Mouse (Mus musculus) E14TG2a.4 (cell line): Measurements from ENCODE around the gene Hba-x.

ENCODE experiments used
- CTCF ChIP-seq: conservative IDR thresholded peaks from 2 replicates; pipeline ENCODE4 v1.5.1; 2014; ENCODE audit warnings: low read length
- NANOG ChIP-seq: IDR thresholded peaks from 2 replicates; pipeline ENCODE4 v1.6.1; 2014; ENCODE audit warnings: borderline replicate concordance, low read length, mixed read lengths
- POU5F1 ChIP-seq: IDR thresholded peaks from 2 replicates; pipeline ENCODE4 v1.6.1; 2014; ENCODE audit warnings: low read length, borderline replicate concordance

DNA sequence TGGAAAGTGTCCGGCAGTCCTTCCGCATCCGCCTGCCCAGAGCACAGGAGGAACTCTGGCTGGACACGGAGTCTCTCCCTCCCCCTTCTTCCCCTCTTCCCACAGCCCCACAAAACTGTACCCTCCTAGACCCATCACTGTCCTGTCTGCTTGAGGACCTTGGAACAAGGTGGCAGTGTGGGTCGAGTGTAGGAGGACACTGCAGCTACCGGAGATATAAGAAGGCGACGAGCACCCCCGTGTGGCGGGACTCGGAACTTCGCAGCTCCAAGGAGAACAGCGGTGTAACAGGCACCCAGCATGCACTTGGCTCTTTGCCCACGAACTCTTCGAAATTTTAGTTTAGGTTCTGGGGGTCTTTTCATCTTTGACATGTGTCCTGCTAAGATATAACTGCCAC is 48.4 kb downstream of the Hba-x start:
- TF ChIP-seq CTCF (peak; percentile 95), NANOG (no peak), POU5F1 (no peak)
